In genomic region chr3:41606330-41606664, GRCm38 (mm10) we compare ENCODE assay signal across 8 mouse cellular contexts. TPM values are rescaled to one million over a fixed set of nuclear protein-coding genes. Genes with fewer than 3 reads are reported as not detected.
DNase-seq lines count a peak whose midpoint lies in the region; ATAC-seq and TF ChIP-seq lines count a peak whose summit lies in the region.
"Had no signal": no experiment of that assay in that cellular context is flagged by ENCODE, and none has a peak within 500 bp of the region (broad histone marks: within the 10 kb centered on the region; RNA-seq: fewer than 3 reads in every experiment).

No protein-coding gene starts in this region.

- TF ChIP-seq POLR2A in kidney, adult 2 months (IDR thresholded peaks at IDR 0.05; ENCODE audit: low read depth, low read length), result no peak

- intact Hi-C loops in gastrocnemius, postnatal 36 days (cut with DNase I), result loop anchor here (10.0 kb wide), 1 partner anchor 541 kb away; no protein-coding TSS in a partner anchor

- H3K4me3 ChIP-seq in kidney, adult 2 months (ENCODE audit: insufficient read depth, low read depth, low read length), result no peak overlapping the region
- no peak overlapping the region for H3K4me3 ChIP-seq in liver, postnatal 0 days (ENCODE audit: low read depth, low read length)
- H3K4me3 ChIP-seq: kidney, embryonic 15.5 days had no signal

- no peaks in the 10 kb centered on the region for H3K9me3 ChIP-seq in liver, postnatal 0 days (ENCODE audit: low read length)
- H3K9me3 ChIP-seq: kidney, embryonic 15.5 days had no signal

- no peak overlapping the region for H3K9ac ChIP-seq in liver, postnatal 0 days (replicated peaks)
- H3K9ac ChIP-seq: kidney, embryonic 15.5 days had no signal

- WGBS in kidney, adult 2 months, result 79% methylated on average over 4 of the region's 4 CpGs
- 76% methylated on average over 4 of the region's 4 CpGs for WGBS in liver, postnatal 0 days (ENCODE audit: insufficient replicate concordance)

- DNase-seq in kidney, adult 2 months, result no peak
- no peak for DNase-seq in kidney, adult 8-10 months
- peak; percentile 5 for DNase-seq in A20 (ENCODE audit: low read depth, low spot score)
- DNase-seq in B cell, adult 2 months, result peak; percentile 36 to 41
- DNase-seq in liver, postnatal 0 days, result no peak
- DNase-seq in gastrocnemius, postnatal 36 days, result no peak
- no peak for DNase-seq in gastrocnemius, postnatal 10 days

- H3K36me3 ChIP-seq in kidney, adult 2 months (ENCODE audit: control insufficient read depth, insufficient read depth, low read length), result peaks cover 7% of the 10 kb centered on the region; the same call in 1 of the 2 replicates
- peaks cover 64% of the 10 kb centered on the region for H3K36me3 ChIP-seq in liver, postnatal 0 days (replicated peaks; ENCODE audit: insufficient read depth, low read length)

- H3K27me3 ChIP-seq in kidney, adult 2 months (replicated peaks; ENCODE audit: control insufficient read depth, insufficient read depth, low read length), result no peaks in the 10 kb centered on the region
- H3K27me3 ChIP-seq in liver, postnatal 0 days (ENCODE audit: insufficient read depth, low read length), result no peaks in the 10 kb centered on the region
- H3K27me3 ChIP-seq: kidney, embryonic 15.5 days had no signal

- TF ChIP-seq EP300 in liver, postnatal 0 days (IDR thresholded peaks at IDR 0.05; ENCODE audit: low read depth), result no peak

- ATAC-seq in liver, postnatal 0 days, result no peak

- peaks cover 2% of the 10 kb centered on the region; the same call in 1 of the 2 replicates for H3K4me1 ChIP-seq in kidney, adult 2 months (ENCODE audit: control insufficient read depth, insufficient read depth, low read length)
- H3K4me1 ChIP-seq in liver, postnatal 0 days (ENCODE audit: insufficient read depth), result peaks cover 4% of the 10 kb centered on the region; the same call in 1 of the 2 replicates

- H3K27ac ChIP-seq in kidney, adult 2 months (ENCODE audit: insufficient read depth, low read depth, low read length), result no peak overlapping the region
- H3K27ac ChIP-seq in liver, postnatal 0 days (ENCODE audit: low read depth), result no peak overlapping the region
- H3K27ac ChIP-seq: kidney, embryonic 15.5 days had no signal

- no peak overlapping the region for H3K4me2 ChIP-seq in liver, postnatal 0 days (ENCODE audit: low read depth, low read length)
- H3K4me2 ChIP-seq: kidney, embryonic 15.5 days had no signal

- peak; percentile 25; the same call in 1 of the 2 replicates for TF ChIP-seq CTCF in kidney, adult 2 months (conservative IDR thresholded peaks at IDR 0.05; ENCODE audit: insufficient read depth, insufficient read length, low read depth, low read length)
- peak; percentile 40; the same call in 1 of the 2 replicates for TF ChIP-seq CTCF in liver, postnatal 0 days (IDR thresholded peaks at IDR 0.05; ENCODE audit: low read depth)

RNA-seq across cellular contexts. Expression of gene Jade1, which starts 50.8 kb away (rescaled TPM):
- polyA plus RNA-seq in kidney, adult 2 months (2012; rRNA removed), result 29.9 and 30.2 TPM in 2 replicates
- polyA plus RNA-seq in liver, postnatal 0 days (2015; fragmentation: Nextera tagmentation; extraction: Ambion mirVana), result 6.8 and 7.2 TPM in 2 replicates
- 10 to 100 TPM; 21.3 to 25.4 TPM for total RNA-seq in gastrocnemius, postnatal 36 days (2021)
- 10 to 100 TPM; 26.0 to 31.1 TPM for total RNA-seq in gastrocnemius, postnatal 10 days (2021)

Comparison
In these comparisons a context has a peak if more than half of its experiments do, and no peak if none do; other contexts are left out.
1. DNase-seq: peak in A20 (single experiment) and B cell, adult 2 months (2 of 2); none in kidney, adult 2 months (single experiment), kidney, adult 8-10 months (0 of 2), liver, postnatal 0 days (single experiment), gastrocnemius, postnatal 36 days (0 of 2) and gastrocnemius, postnatal 10 days (single experiment).